Mouse (Mus musculus) heart, postnatal 0 days (tissue): Measurements from ENCODE around the gene Endou. TPM values are rescaled to one million over a fixed set of nuclear protein-coding genes. Genes with fewer than 3 reads are reported as not detected.

Experiments
- ATAC-seq: fragments of 200-750 bp; cut with Nextera tagmentation; 2 replicates; pipeline ENCODE4 v1.8.0; 2017; ENCODE audit warnings: low read depth, moderate number of reproducible peaks, moderate library complexity; ENCODE audit not compliant: insufficient read depth
- DNase-seq: peaks from one replicate; pipeline ENCODE4 v3.0.0-alpha.2; 2016; ENCODE audit warnings: low spot score
- H3K27ac ChIP-seq: fragments of 300-500 bp; sonication (generic); 2 replicates; pipeline ENCODE4 v1.5.1; 2014; ENCODE audit warnings: low read depth, mild to moderate bottlenecking
- H3K27me3 ChIP-seq: fragments of 300-500 bp; sonication (generic); 2 replicates; pipeline ENCODE4 v1.6.1; 2014; ENCODE audit warnings: low read length, mixed read lengths; ENCODE audit not compliant: control insufficient read depth, insufficient read depth
- H3K36me3 ChIP-seq: fragments of 300-500 bp; sonication (generic); replicated peaks from 2 replicates; pipeline ENCODE4 v1.6.1; 2014; ENCODE audit warnings: low read length, mixed read lengths; ENCODE audit not compliant: control insufficient read depth, insufficient read depth
- H3K4me1 ChIP-seq: fragments of 300-500 bp; sonication (generic); 2 replicates; pipeline ENCODE4 v1.6.1; 2014; ENCODE audit warnings: antibody characterized with exemption; ENCODE audit not compliant: control insufficient read depth, insufficient read depth
- H3K4me2 ChIP-seq: fragments of 300-500 bp; sonication (generic); 2 replicates; pipeline ENCODE4 v1.6.1; 2014; ENCODE audit warnings: low read depth, mild to moderate bottlenecking, low read length, moderate library complexity
- H3K4me3 ChIP-seq: fragments of 300-500 bp; sonication (generic); 2 replicates; pipeline ENCODE4 v1.5.1; 2014; ENCODE audit warnings: low read depth, low read length
- H3K9ac ChIP-seq: fragments of 300-500 bp; sonication (generic); replicated peaks from 2 replicates; pipeline ENCODE4 v1.6.1; 2014; ENCODE audit warnings: low read depth, low read length, mixed read lengths
- H3K9me3 ChIP-seq: fragments of 300-500 bp; sonication (generic); replicated peaks from 2 replicates; pipeline ENCODE4 v1.6.1; 2016; ENCODE audit warnings: low read length; ENCODE audit not compliant: control insufficient read depth
- CTCF ChIP-seq: IDR thresholded peaks from 2 replicates; pipeline ENCODE4 v1.5.1; 2016; ENCODE audit warnings: antibody characterized with exemption, control low read depth, low read depth
- EP300 ChIP-seq: IDR thresholded peaks from 2 replicates; pipeline ENCODE4 v1.6.1; 2016; ENCODE audit warnings: antibody characterized with exemption, low read depth
- WGBS: fragments of 180-500 bp; shearing (Covaris S2); extraction: QIAGEN DNeasy Blood & Tissue Kit; methylation state at CpG from one replicate; pipeline ENCODE4 v1.1.7; 2014; 5-methylcytosine and 5-hydroxymethylcytosine counted together
- polyA plus RNA-seq: library from polyadenylated mRNA; unstranded; fragments of >200 nt; fragmentation: Nextera tagmentation; extraction: Ambion mirVana; gene quantifications from 2 replicates; pipeline ENCODE4 v1.2.1, GENCODE M21; 2015
- total RNA-seq: library from RNA; depleted of rRNA; stranded (reverse); fragments of >200 nt; gene quantifications from 2 replicates; pipeline ENCODE4 v1.2.3, GENCODE M21; 2014; ENCODE audit warnings: low replicate concordance

Endou gene
- total and polyA plus RNA-seq, 2 experiments from 2014 or later: 0.95 to 5.6 TPM

DNA sequence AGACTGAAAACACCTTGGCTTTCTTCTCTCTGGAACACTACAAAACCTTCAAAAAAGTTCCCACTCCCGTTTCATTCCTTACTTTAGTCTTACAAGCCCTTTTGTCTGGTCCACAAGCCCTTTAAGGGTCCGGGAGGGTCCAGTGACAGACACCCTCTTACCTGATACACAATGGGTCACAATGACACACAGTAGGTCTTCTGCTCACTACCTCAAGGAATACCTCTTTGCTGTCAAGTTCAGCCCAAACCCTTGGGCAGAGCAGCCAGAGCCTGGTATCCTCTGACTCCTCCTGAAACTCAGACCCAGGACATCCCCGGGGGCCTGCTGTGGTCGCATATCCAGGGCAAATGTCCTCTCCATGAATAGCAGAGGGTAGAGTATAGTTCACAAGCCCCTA is 17.8 kb upstream of the Endou start:
- H3K27ac ChIP-seq: peak overlapping the region; percentile 22; the same call in 1 of the 2 replicates

GRCm38 (mm10) chr15:97748309-97748708 is 17.2 kb upstream of the Endou start:
- TF ChIP-seq EP300 (0 out of 2 replicates have a peak, but pooled peaks have one; percentile 22), CTCF (no peak)
- Histone ChIP-seq H3K36me3 (peaks cover 12% of the 10 kb centered on the region), H3K4me1 (peaks cover 32% of the 10 kb centered on the region), H3K9me3 (no peaks in the 10 kb centered on the region), H3K27me3 (no peaks in the 10 kb centered on the region), H3K27ac (peak overlapping the region; percentile 22; the same call in 1 of the 2 replicates), H3K4me3 (no peak overlapping the region), H3K4me2 (peak overlapping the region; percentile 1; the same call in 1 of the 2 replicates), H3K9ac (no peak overlapping the region)
- ATAC-seq (peak; percentile 58), DNase-seq (no peak)
- WGBS: 29% methylated on average over 10 of the region's 10 CpGs

More for the DNA sequence above, 17.8 kb upstream of the Endou start:
- H3K4me2 ChIP-seq: peak overlapping the region; percentile 2; the same call in 1 of the 2 replicates
- DNase-seq: no peak
- peaks cover 12% of the 10 kb centered on the region for H3K36me3 ChIP-seq
- no peak overlapping the region for H3K4me3 ChIP-seq
- no peak overlapping the region for H3K9ac ChIP-seq
- H3K9me3 ChIP-seq: no peaks in the 10 kb centered on the region
- ATAC-seq: no peak
- 86% methylated on average over 4 of the region's 4 CpGs for WGBS
- TF ChIP-seq CTCF: no peak
- TF ChIP-seq EP300: no peak
- H3K27me3 ChIP-seq: no peaks in the 10 kb centered on the region
- H3K4me1 ChIP-seq: peaks cover 34% of the 10 kb centered on the region

- WGBS: 92% methylated on average over 4 of the region's 4 CpGs
- Histone ChIP-seq H3K36me3 (peaks cover 12% of the 10 kb centered on the region), H3K27me3 (no peaks in the 10 kb centered on the region), H3K4me2 (no peak overlapping the region), H3K4me3 (no peak overlapping the region), H3K9ac (no peak overlapping the region), H3K4me1 (peaks cover 34% of the 10 kb centered on the region), H3K27ac (no peak overlapping the region), H3K9me3 (no peaks in the 10 kb centered on the region)
- DNase-seq (no peak), ATAC-seq (no peak)
- TF ChIP-seq EP300 (no peak), CTCF (no peak)
Observed at GRCm38 (mm10) chr15:97747486-97747885, 16.3 kb upstream of the Endou start.

GRCm38 (mm10) chr15:97746748-97747147 is 15.6 kb upstream of the Endou start:
- 85% methylated on average over 24 of the region's 24 CpGs for WGBS
- Histone ChIP-seq H3K27me3 (no peaks in the 10 kb centered on the region), H3K4me2 (no peak overlapping the region), H3K9me3 (no peaks in the 10 kb centered on the region), H3K27ac (no peak overlapping the region), H3K4me3 (no peak overlapping the region), H3K36me3 (peaks cover 12% of the 10 kb centered on the region), H3K4me1 (peaks cover 38% of the 10 kb centered on the region), H3K9ac (no peak overlapping the region)
- DNase-seq (no peak), ATAC-seq (no peak)
- TF ChIP-seq CTCF: no peak
- no peak for TF ChIP-seq EP300

DNA sequence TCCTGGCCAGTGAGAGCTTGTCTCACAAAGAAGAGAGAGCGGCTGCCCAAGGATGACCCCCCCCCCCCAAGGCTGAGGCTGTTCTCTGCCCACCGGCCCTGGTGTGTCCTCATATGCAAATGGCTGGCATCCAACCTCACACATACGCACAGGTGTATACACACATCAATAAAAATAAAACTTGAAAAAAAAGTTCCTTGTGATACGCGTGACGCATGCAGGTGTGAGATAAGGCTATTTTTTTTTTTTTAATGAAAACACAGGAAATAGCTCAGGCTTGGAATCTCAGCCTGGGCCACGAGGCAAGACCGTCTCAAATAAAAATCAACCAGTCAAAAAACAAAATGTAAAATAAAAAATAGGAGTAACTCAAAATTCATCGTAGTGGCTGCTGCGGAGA is 15.1 kb upstream of the Endou start:
- Histone ChIP-seq H3K9ac (no peak overlapping the region), H3K4me2 (no peak overlapping the region), H3K4me1 (peaks cover 40% of the 10 kb centered on the region), H3K27me3 (no peaks in the 10 kb centered on the region), H3K36me3 (peaks cover 12% of the 10 kb centered on the region), H3K4me3 (no peak overlapping the region), H3K27ac (no peak overlapping the region), H3K9me3 (no peaks in the 10 kb centered on the region)
- WGBS: 83% methylated on average over 10 of the region's 10 CpGs
- no peak for DNase-seq
- ATAC-seq: no peak
- TF ChIP-seq CTCF (no peak), EP300 (no peak)

DNA sequence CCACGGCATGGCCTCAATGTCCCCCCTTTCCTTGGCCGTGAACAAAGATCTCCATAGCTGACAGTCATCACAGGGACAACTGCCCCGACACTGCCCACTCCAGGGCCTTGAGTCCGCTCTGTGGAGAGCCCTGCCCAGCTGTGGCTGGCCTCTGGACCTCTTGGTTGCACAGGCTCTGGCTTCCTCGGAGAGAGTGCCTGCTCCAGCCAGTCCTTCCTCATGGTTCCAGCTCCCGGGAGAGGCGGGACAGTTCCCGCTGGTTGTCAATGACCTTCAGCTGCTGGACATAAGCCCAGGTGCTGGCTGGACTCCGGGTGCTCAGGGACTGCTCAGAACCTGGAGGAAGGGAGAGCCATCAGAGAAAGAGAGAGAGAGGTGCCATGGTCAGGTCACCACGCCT is 14.2 kb upstream of the Endou start:
- H3K4me2 ChIP-seq: peak overlapping the region; percentile 7; the same call in 1 of the 2 replicates
- TF ChIP-seq EP300 (no peak), CTCF (no peak)
- peaks cover 12% of the 10 kb centered on the region for H3K36me3 ChIP-seq
- H3K4me3 ChIP-seq: no peak overlapping the region
- ATAC-seq (0 out of 2 replicates have a peak, but pooled peaks have one; percentile 10), DNase-seq (peak; percentile 41)
- H3K9me3 ChIP-seq: no peaks in the 10 kb centered on the region
- H3K27ac ChIP-seq: peak overlapping the region; percentile 58
- peaks cover 31% of the 10 kb centered on the region for H3K4me1 ChIP-seq
- WGBS: 27% methylated on average over 9 of the region's 10 CpGs
- no peaks in the 10 kb centered on the region for H3K27me3 ChIP-seq
- H3K9ac ChIP-seq: 0 out of 2 replicates have a peak overlapping the region, but pooled peaks have one; percentile 4
